Mouse (Mus musculus) heart, embryonic 15.5 days (tissue): ENCODE measurements around the gene Pramel1. TPM values are rescaled to one million over a fixed set of nuclear protein-coding genes. Genes with fewer than 3 reads are reported as not detected.
"Not testable (repeated sequence)": the region's sequence is repeated elsewhere in the genome, so short reads cannot be mapped to it uniquely, and the experiment has no call there.

ENCODE experiments used
- ATAC-seq: fragments of 200-750 bp; cut with Nextera tagmentation; replicated peaks from 2 replicates; pipeline ENCODE4 v1.8.0; 2017; ENCODE audit warnings: low read depth, moderate TSS enrichment; ENCODE audit not compliant: insufficient number of reproducible peaks, insufficient read depth, low FRiP score
- H3K27ac ChIP-seq: fragments of 300-500 bp; sonication (generic); 2 replicates; pipeline ENCODE4 v1.5.1; 2015; ENCODE audit warnings: mild to moderate bottlenecking, inconsistent platforms
- H3K27me3 ChIP-seq: fragments of 300-500 bp; sonication (generic); 2 replicates; pipeline ENCODE4 v1.6.1; 2015; ENCODE audit warnings: inconsistent platforms
- H3K36me3 ChIP-seq: fragments of 300-500 bp; sonication (generic); 2 replicates; pipeline ENCODE4 v1.6.1; 2015; ENCODE audit warnings: mild to moderate bottlenecking, inconsistent platforms
- H3K4me1 ChIP-seq: fragments of 300-500 bp; sonication (generic); replicated peaks from 2 replicates; pipeline ENCODE4 v1.6.1; 2015; ENCODE audit warnings: inconsistent platforms
- H3K4me2 ChIP-seq: fragments of 300-500 bp; sonication (generic); 2 replicates; pipeline ENCODE4 v1.6.1; 2015; ENCODE audit warnings: inconsistent platforms, mild to moderate bottlenecking, moderate library complexity
- H3K4me3 ChIP-seq: fragments of 300-500 bp; sonication (generic); 2 replicates; pipeline ENCODE4 v1.5.1; 2015; ENCODE audit warnings: mild to moderate bottlenecking, inconsistent platforms
- H3K9ac ChIP-seq: fragments of 300-500 bp; sonication (generic); 2 replicates; pipeline ENCODE4 v1.6.1; 2015; ENCODE audit warnings: mild to moderate bottlenecking, inconsistent platforms
- H3K9me3 ChIP-seq: fragments of 300-500 bp; sonication (generic); replicated peaks from 2 replicates; pipeline ENCODE4 v1.6.1; 2016; ENCODE audit warnings: inconsistent platforms
- WGBS: fragments of 180-500 bp; shearing (Covaris S2); methylation state at CpG from one replicate; pipeline ENCODE4 v1.1.7; 2015; ENCODE audit warnings: mixed read lengths; 5-methylcytosine and 5-hydroxymethylcytosine counted together
- polyA plus RNA-seq: library from polyadenylated mRNA; unstranded; fragments of >200 nt; fragmentation: Nextera tagmentation; extraction: Ambion mirVana; gene quantifications from 2 replicates; pipeline ENCODE4 v1.2.1, GENCODE M21; 2015

Gene Pramel1
- polyA plus RNA-seq, result not detected in 2 replicates

GRCm38 (mm10) chr4:143394181-143394580 is at the start of gene Pramel1:
Gene Pramel1, plus strand, starts transcription at chr4:143394428.
- WGBS, result 70% methylated on average over 26 of the region's 26 CpGs
- H3K4me2 ChIP-seq, result no peak within 1 kb of the TSS
- H3K4me1 ChIP-seq, result no peaks in the 10 kb centered on the region
- no peaks in the 10 kb centered on the region for H3K27me3 ChIP-seq
- no peaks in the 10 kb centered on the region for H3K9me3 ChIP-seq
- no peak within 1 kb of the TSS for H3K27ac ChIP-seq
- H3K9ac ChIP-seq, result no peak within 1 kb of the TSS
- H3K36me3 ChIP-seq, result no peaks in the 10 kb centered on the region
- H3K4me3 ChIP-seq, result no peak within 1 kb of the TSS
- no peak for ATAC-seq

DNA sequence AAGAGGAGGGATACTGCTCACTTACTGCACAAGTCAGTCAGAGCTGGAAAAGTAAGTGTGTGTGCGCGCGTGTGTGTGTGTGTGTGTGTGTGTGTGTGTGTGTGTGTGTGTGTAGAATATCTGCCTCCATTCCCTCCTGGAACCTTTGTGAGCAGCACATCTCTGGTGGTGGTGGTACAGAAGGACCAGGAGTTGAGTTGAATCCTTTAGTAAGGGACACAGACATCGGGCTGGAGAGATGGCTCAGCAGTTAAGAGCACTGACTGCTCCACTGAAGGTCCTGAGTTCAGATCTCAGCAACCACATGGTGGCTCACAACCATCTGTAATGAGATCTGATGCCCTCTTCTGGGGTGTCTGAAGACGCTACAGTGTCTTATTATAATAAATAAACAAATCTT is 48.7 kb upstream of the Pramel1 start:
- not testable (repeated sequence) for H3K4me2 ChIP-seq, H3K9me3 ChIP-seq, ATAC-seq, H3K36me3 ChIP-seq, H3K4me3 ChIP-seq, H3K27ac ChIP-seq, H3K9ac ChIP-seq
- H3K27me3 ChIP-seq, result peaks cover 29% of the 10 kb centered on the region
- 83% methylated on average over 5 of the region's 5 CpGs for WGBS
- peaks cover 21% of the 10 kb centered on the region for H3K4me1 ChIP-seq

DNA sequence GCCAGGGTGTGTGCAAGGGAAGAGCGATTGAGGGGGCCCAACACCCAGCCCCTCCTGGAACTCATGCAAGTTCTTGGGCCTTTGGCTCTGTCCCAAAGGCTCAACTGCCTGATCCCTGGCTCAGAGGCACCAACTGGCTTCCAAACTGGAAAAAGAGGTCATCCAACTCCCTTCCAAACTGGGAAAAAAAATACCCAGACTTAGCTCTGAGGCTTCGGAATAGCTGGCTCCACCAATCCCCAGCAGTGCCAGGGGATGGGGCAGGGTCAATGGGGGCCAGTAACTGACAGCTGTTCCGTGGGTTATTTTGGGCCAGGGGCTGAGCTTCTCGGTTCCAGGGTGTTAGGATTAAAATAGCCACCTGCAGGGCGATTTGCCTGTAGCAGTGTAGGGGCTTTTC is 45.5 kb upstream of the Pramel1 start:
- WGBS, result 19% methylated on average over 5 of the region's 5 CpGs
- Histone ChIP-seq H3K4me1 (peaks cover 23% of the 10 kb centered on the region), H3K4me2 (peak overlapping the region; percentile 97), H3K27me3 (peaks cover 56% of the 10 kb centered on the region), H3K4me3 (no peak overlapping the region), H3K9ac (no peak overlapping the region), H3K36me3 (no peaks in the 10 kb centered on the region), H3K27ac (no peak overlapping the region), H3K9me3 (no peaks in the 10 kb centered on the region)
- ATAC-seq, result 0 out of 2 replicates have a peak, but pooled peaks have one; percentile 57

GRCm38 (mm10) chr4:143349484-143349906 is 44.7 kb upstream of the Pramel1 start, which contains the start of gene Lrrc38:
Gene Lrrc38, plus strand, starts transcription at chr4:143349757.
- 0% methylated on average over 19 of the region's 19 CpGs for WGBS
- H3K9ac ChIP-seq, result peak within 1 kb of the TSS; percentile 44

GRCm38 (mm10) chr4:143350047-143351015 is 43.9 kb upstream of the Pramel1 start:
- Histone ChIP-seq H3K9ac (peak overlapping the region; percentile 44), H3K27ac (no peak overlapping the region), H3K36me3 (no peaks in the 10 kb centered on the region), H3K9me3 (no peaks in the 10 kb centered on the region), H3K27me3 (peaks cover 56% of the 10 kb centered on the region), H3K4me1 (peaks cover 23% of the 10 kb centered on the region), H3K4me2 (peak overlapping the region; percentile 97), H3K4me3 (peak overlapping the region; percentile 56)
- WGBS, result 3% methylated on average over 72 of the region's 72 CpGs
- no peak for ATAC-seq

More at GRCm38 (mm10) chr4:143349484-143349906, 44.7 kb upstream of the Pramel1 start, which contains the start of gene Lrrc38:
- peaks cover 56% of the 10 kb centered on the region for H3K27me3 ChIP-seq
- H3K36me3 ChIP-seq, result no peaks in the 10 kb centered on the region
- ATAC-seq, result no peak
- peaks cover 23% of the 10 kb centered on the region for H3K4me1 ChIP-seq
- peak within 1 kb of the TSS; percentile 56 for H3K4me3 ChIP-seq
- H3K27ac ChIP-seq, result no peak within 1 kb of the TSS
- no peaks in the 10 kb centered on the region for H3K9me3 ChIP-seq
- peak within 1 kb of the TSS; percentile 97 for H3K4me2 ChIP-seq

DNA sequence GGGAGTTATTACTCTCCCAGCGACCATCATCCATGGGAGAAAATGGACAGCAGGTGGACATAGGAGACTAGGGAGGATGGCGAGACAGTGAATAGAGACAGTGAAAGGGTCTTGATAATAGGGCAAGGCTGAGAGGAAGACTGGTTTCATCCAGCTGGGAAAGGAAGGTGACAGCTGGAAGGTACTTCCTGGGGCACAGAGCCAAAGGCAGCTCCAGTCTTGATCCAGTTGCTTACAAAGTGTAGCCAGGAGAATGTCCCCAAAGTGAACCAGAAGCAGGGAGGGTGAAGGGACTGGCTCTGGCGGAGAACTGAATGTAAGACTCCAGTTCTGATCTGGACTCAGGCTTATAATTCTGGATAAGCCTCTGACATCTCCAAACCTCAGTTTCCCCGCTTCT is 41.9 kb upstream of the Pramel1 start:
- Histone ChIP-seq H3K9me3 (no peaks in the 10 kb centered on the region), H3K27me3 (peaks cover 56% of the 10 kb centered on the region), H3K36me3 (no peaks in the 10 kb centered on the region), H3K27ac (no peak overlapping the region), H3K4me3 (no peak overlapping the region), H3K4me1 (peaks cover 23% of the 10 kb centered on the region), H3K9ac (no peak overlapping the region), H3K4me2 (no peak overlapping the region)
- no peak for ATAC-seq
- 74% methylated on average over 4 of the region's 4 CpGs for WGBS

DNA sequence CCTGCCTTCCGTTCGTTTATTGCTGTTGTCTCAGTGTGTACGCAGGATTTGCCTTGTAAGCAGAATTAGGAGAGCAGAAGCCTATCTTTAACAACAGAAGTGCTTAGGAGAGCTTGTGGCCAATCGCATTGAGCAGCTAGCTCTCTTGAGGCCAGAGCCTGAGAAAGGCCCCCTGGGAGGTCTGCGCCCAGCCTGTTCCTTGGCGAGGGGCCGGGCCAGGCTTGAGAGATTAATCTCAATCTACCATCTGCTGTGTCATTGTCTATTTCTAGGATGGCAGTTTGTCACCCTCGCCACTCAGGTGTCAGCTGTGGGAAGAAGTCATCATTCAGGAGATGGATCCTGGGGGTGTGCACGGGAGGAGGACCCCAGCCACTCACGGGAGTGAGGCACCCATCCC is 32.7 kb upstream of the Pramel1 start:
- Histone ChIP-seq H3K27me3 (no peaks in the 10 kb centered on the region), H3K36me3 (no peaks in the 10 kb centered on the region), H3K9me3 (no peaks in the 10 kb centered on the region; the same call in 1 of the 2 replicates), H3K4me1 (no peaks in the 10 kb centered on the region), H3K27ac (no peak overlapping the region), H3K4me2 (no peak overlapping the region), H3K9ac (no peak overlapping the region), H3K4me3 (no peak overlapping the region)
- WGBS, result 61% methylated on average over 10 of the region's 10 CpGs
- no peak for ATAC-seq

DNA sequence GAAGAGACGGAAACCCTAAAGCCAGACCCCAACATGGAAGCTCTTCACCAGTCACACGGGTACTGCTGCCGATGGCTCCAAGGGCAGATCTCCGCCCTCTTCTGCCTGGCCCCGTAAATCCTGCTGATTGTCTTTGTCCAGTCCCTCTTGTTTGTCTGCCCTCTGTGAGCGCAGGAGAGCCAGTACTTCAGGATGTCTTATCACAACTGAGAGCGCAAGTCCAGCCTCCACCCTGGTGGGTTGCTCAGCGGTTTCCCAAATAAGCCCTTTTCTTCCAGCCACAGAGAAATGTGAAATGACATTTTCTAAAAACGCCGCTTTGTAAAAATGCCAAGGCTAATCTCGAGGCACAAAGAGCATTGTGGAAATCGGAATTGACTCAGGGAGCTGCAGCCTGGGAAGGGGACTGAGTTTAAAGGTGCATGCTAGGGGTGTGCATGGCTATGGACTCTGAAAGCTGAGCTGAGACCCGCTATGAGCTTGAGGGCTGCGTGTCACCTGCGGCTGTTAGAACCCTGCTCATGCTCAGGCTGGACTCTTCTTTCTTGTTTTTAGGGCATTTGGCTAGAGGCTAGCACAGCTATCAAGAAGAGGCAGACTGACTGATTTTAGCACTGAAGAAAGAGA is 27.7 kb upstream of the Pramel1 start:
- H3K4me3 ChIP-seq, result no peak overlapping the region
- ATAC-seq, result no peak
- H3K9ac ChIP-seq, result no peak overlapping the region
- no peaks in the 10 kb centered on the region; the same call in 1 of the 2 replicates for H3K9me3 ChIP-seq
- H3K27me3 ChIP-seq, result no peaks in the 10 kb centered on the region
- no peaks in the 10 kb centered on the region for H3K36me3 ChIP-seq
- H3K4me2 ChIP-seq, result no peak overlapping the region
- WGBS, result 35% methylated on average over 15 of the region's 15 CpGs
- H3K4me1 ChIP-seq, result no peaks in the 10 kb centered on the region
- no peak overlapping the region for H3K27ac ChIP-seq

DNA sequence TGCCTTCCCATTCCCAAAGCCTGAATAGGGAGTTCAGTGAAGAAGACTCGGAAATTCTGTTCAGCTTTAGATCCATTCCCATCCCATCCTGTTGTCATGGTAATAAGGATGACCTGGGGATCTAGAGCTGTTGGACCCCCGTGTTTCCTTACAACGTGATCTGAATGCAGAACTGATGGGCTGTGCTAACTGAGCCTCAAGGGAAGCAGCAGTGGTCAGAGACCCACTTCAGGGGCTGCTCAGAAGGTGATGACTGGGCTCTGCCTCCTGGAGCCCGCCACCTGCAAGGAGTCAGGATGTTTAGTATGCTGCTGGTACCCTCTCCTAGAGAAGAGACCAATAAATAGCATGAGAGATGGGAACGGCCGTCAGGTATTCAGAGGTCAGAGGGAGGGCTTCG is 14.7 kb upstream of the Pramel1 start:
- Histone ChIP-seq H3K4me3 (no peak overlapping the region), H3K36me3 (no peaks in the 10 kb centered on the region), H3K27me3 (peaks cover 11% of the 10 kb centered on the region), H3K27ac (no peak overlapping the region), H3K9ac (no peak overlapping the region), H3K4me2 (no peak overlapping the region), H3K9me3 (no peaks in the 10 kb centered on the region), H3K4me1 (peaks cover 6% of the 10 kb centered on the region; the same call in 1 of the 2 replicates)
- no peak for ATAC-seq
- 51% methylated on average over 7 of the region's 7 CpGs for WGBS

GRCm38 (mm10) chr4:143379931-143380715 is 14.1 kb upstream of the Pramel1 start:
- H3K4me1 ChIP-seq, result peaks cover 6% of the 10 kb centered on the region; the same call in 1 of the 2 replicates
- H3K4me3 ChIP-seq, result no peak overlapping the region
- H3K27me3 ChIP-seq, result peaks cover 11% of the 10 kb centered on the region
- H3K36me3 ChIP-seq, result no peaks in the 10 kb centered on the region
- H3K27ac ChIP-seq, result no peak overlapping the region
- ATAC-seq, result no peak
- H3K4me2 ChIP-seq, result 0 out of 2 replicates have a peak overlapping the region, but pooled peaks have one; percentile 5
- 26% methylated on average over 15 of the region's 15 CpGs for WGBS
- no peak overlapping the region for H3K9ac ChIP-seq
- H3K9me3 ChIP-seq, result no peaks in the 10 kb centered on the region

GRCm38 (mm10) chr4:143380716-143381004 is 13.6 kb upstream of the Pramel1 start:
- Histone ChIP-seq H3K4me3 (no peak overlapping the region), H3K9ac (no peak overlapping the region), H3K27ac (no peak overlapping the region), H3K4me1 (peaks cover 6% of the 10 kb centered on the region; the same call in 1 of the 2 replicates), H3K36me3 (no peaks in the 10 kb centered on the region), H3K9me3 (no peaks in the 10 kb centered on the region), H3K4me2 (no peak overlapping the region), H3K27me3 (peaks cover 11% of the 10 kb centered on the region)
- ATAC-seq, result no peak
- 2% methylated on average over 5 of the region's 5 CpGs for WGBS
